Mouse (Mus musculus): ENCODE data around the gene Il1r1. TPM values are rescaled to one million over a fixed set of nuclear protein-coding genes. Genes with fewer than 3 reads are reported as not detected.

The Il1r1 gene
- polyA plus RNA-seq, 1 experiment from 2014 or later = 11.7 TPM

Other genes starting within 250 kb of the Il1r1 start
- gene Il1r2, start 151.0 kb upstream of the Il1r1 start, polyA plus RNA-seq (2015; fragmentation: Nextera tagmentation; extraction: Ambion mirVana) = 0.69 and 1.1 TPM in 2 replicates
- 12.4 and 13.2 TPM in 2 replicates for gene Il1rl2, start 99.5 kb downstream of the Il1r1 start, polyA plus RNA-seq (2015; fragmentation: Nextera tagmentation; extraction: Ambion mirVana)
- 0.36 and 0.75 TPM in 2 replicates for gene Il1rl1, start 204.5 kb downstream of the Il1r1 start, polyA plus RNA-seq (2015; fragmentation: Nextera tagmentation; extraction: Ambion mirVana)
- 7.6 and 9.5 TPM in 2 replicates for gene Il18r1, start 240.5 kb downstream of the Il1r1 start, polyA plus RNA-seq (2015; fragmentation: Nextera tagmentation; extraction: Ambion mirVana)